ENCODE assay signal across 1 mouse cellular context in genomic region chr11:35832139-35832538, GRCm38 (mm10).
A peak's percentile ranks its signal among the peaks of the same experiment; 100 is the strongest.
TF ChIP-seq lines count a peak whose summit lies in the region.

No protein-coding gene starts in this region.

TF ChIP-seq in MEL, 35 proteins besides CTCF, POLR2A, EP300 and RAD21 (continued from another document):
- peak; percentile 49; the same call in 1 of the 2 replicates for TF ChIP-seq KAT2A (conservative IDR thresholded peaks at IDR 0.05; ENCODE audit: low read depth, low read length)
- peak; percentile 95 for TF ChIP-seq ETS1 (IDR thresholded peaks at IDR 0.05; ENCODE audit: low read depth, low read length)
- TF ChIP-seq POLR2AphosphoS2 (IDR thresholded peaks at IDR 0.05; ENCODE audit: low read length): no peak
- TF ChIP-seq NELFE (IDR thresholded peaks at IDR 0.05; ENCODE audit: low read depth, low read length): no peak
- TF ChIP-seq MEF2A (IDR thresholded peaks at IDR 0.05; ENCODE audit: extremely low read depth, insufficient replicate concordance, low read depth, low read length, poor library complexity, severe bottlenecking): no peak
- TF ChIP-seq MAFK (IDR thresholded peaks at IDR 0.05; ENCODE audit: borderline replicate concordance, low read depth, low read length): no peak; the same call in 1 of the 2 replicates
- TF ChIP-seq MAX (IDR thresholded peaks at IDR 0.05; ENCODE audit: low read length): peak; percentile 64; the same call in 1 of the 2 replicates
- peak; percentile 19; the same call in 1 of the 2 replicates for TF ChIP-seq NRF1 (IDR thresholded peaks at IDR 0.05; ENCODE audit: insufficient read depth, low read depth, low read length, poor library complexity, severe bottlenecking)
- TF ChIP-seq CHD2 (IDR thresholded peaks at IDR 0.05; ENCODE audit: low read length): no peak
- TF ChIP-seq GATA1 (IDR thresholded peaks at IDR 0.05; ENCODE audit: low read depth, low read length): peak; percentile 73
- TF ChIP-seq ZMIZ1 (IDR thresholded peaks at IDR 0.05; ENCODE audit: low read depth, low read length): no peak
- peak; percentile 74 for TF ChIP-seq RCOR1 (IDR thresholded peaks at IDR 0.05; ENCODE audit: low read depth, low read length)
- no peak for TF ChIP-seq CHD1 (IDR thresholded peaks at IDR 0.05; ENCODE audit: low read depth, low read length)
- TF ChIP-seq MAZ (IDR thresholded peaks at IDR 0.05; ENCODE audit: low read depth, low read length): no peak
- no peak for TF ChIP-seq SMC3 (IDR thresholded peaks at IDR 0.05; ENCODE audit: low read depth, low read length)
